Mouse (Mus musculus) heart, embryonic 14.5 days (tissue): ENCODE results near the gene H2afj. TPM values are rescaled to one million over a fixed set of nuclear protein-coding genes. Genes with fewer than 3 reads are reported as not detected.
A peak's percentile ranks its signal among the peaks of the same experiment; 100 is the strongest.

Experiments used
- ATAC-seq: fragments of 200-750 bp; cut with Nextera tagmentation; 2 replicates; pipeline ENCODE4 v1.8.0; 2017; ENCODE audit warnings: low read depth, moderate TSS enrichment; ENCODE audit not compliant: insufficient number of reproducible peaks, insufficient read depth, low FRiP score
- H3K27ac ChIP-seq, 2 experiments: fragments of 200-500 bp in 1 of 2; fragments of 300-500 bp in 1 of 2; sonication (generic) in 1 of 2; replicated peaks in 1 of 2; 2 replicates each; pipeline ENCODE4 v1.5.1; 2012 to 2014; ENCODE audit warnings: low read depth in 2 of 2, low read length in 2 of 2, control low read depth in 1 of 2, mild to moderate bottlenecking in 1 of 2, mixed read lengths in 1 of 2; ENCODE audit not compliant: control insufficient read depth in 1 of 2, insufficient read depth in 1 of 2
- H3K27me3 ChIP-seq: fragments of 300-500 bp; sonication (generic); 2 replicates; pipeline ENCODE4 v1.6.1; 2014; ENCODE audit warnings: mild to moderate bottlenecking, low read length, control low read depth; ENCODE audit not compliant: control insufficient read depth, insufficient read depth
- H3K36me3 ChIP-seq: fragments of 300-500 bp; sonication (generic); 2 replicates; pipeline ENCODE4 v1.6.1; 2014; ENCODE audit warnings: mild to moderate bottlenecking, control low read depth, low read length, mixed read lengths; ENCODE audit not compliant: control insufficient read depth, insufficient read depth
- H3K4me1 ChIP-seq, 2 experiments: fragments of 200-500 bp in 1 of 2; fragments of 300-500 bp in 1 of 2; sonication (generic) in 1 of 2; 2 replicates each; pipeline ENCODE4 v1.6.1; 2012 to 2014; ENCODE audit warnings: low read length in 2 of 2, control low read depth in 1 of 2, mixed read lengths in 1 of 2; ENCODE audit not compliant: control insufficient read depth in 2 of 2, insufficient read depth in 2 of 2
- H3K4me2 ChIP-seq: fragments of 300-500 bp; sonication (generic); 2 replicates; pipeline ENCODE4 v1.6.1; 2014; ENCODE audit warnings: mild to moderate bottlenecking, low read length
- H3K4me3 ChIP-seq, 2 experiments: fragments of 200-500 bp in 1 of 2; fragments of 300-500 bp in 1 of 2; sonication (generic) in 1 of 2; 2 replicates each; pipeline ENCODE4 v1.5.1; 2012 to 2014; ENCODE audit warnings: low read length in 2 of 2, mild to moderate bottlenecking in 2 of 2, control low read depth in 1 of 2, low read depth in 1 of 2, moderate library complexity in 1 of 2; ENCODE audit not compliant: control insufficient read depth in 1 of 2, insufficient read depth in 1 of 2
- H3K9ac ChIP-seq: fragments of 300-500 bp; sonication (generic); 2 replicates; pipeline ENCODE4 v1.6.1; 2014; ENCODE audit warnings: mild to moderate bottlenecking, low read length
- H3K9me3 ChIP-seq: fragments of 300-500 bp; sonication (generic); 2 replicates; pipeline ENCODE4 v1.6.1; 2016; ENCODE audit warnings: low read length, control low read depth; ENCODE audit not compliant: control insufficient read depth
- WGBS: fragments of 180-500 bp; shearing (Covaris S2); extraction: QIAGEN DNeasy Blood & Tissue Kit; methylation state at CpG from one replicate; pipeline ENCODE4 v1.1.7; 2014; 5-methylcytosine and 5-hydroxymethylcytosine counted together
- microRNA-seq: library from miRNA; unstranded; fragments of <30 nt; microRNA quantifications from one replicate; pipeline ENCODE4, GENCODE M21; 2016
- polyA plus RNA-seq: library from polyadenylated mRNA; unstranded; fragments of >200 nt; fragmentation: Nextera tagmentation; extraction: Ambion mirVana; gene quantifications from 2 replicates; pipeline ENCODE4 v1.2.1, GENCODE M21; 2014

The H2afj gene
- polyA plus RNA-seq, 1 experiment from 2014 or later = 71.4 TPM

DNA sequence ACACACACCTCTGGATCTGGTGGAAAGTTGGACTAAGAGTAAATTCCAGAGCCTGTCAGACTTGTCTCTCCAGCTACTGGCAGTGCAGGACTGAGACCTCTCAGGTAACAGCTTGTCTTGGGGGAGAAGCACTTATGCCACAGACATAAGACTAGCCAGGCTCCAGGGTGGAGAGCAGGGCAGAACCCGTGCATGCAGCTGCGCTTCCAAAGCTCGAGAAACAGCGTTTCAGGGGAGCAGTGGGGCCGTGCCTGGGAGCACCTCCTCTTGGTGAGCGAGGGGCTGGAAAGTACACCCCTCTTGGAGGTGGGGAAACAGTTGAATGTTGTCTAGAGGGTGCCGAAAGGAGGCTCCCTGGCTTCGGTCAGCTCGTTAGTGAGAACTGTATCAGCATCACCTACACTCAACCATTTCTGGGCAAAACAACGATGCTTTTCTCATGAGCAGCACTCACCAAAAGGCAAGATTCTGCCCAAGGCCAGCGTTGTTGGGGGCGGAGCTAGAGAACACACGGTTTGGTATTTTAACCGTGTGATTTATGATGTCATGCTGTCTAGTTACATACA lies 48.1 kb downstream of the H2afj start:
- H3K27me3 ChIP-seq = no peaks in the 10 kb centered on the region
- H3K4me3 ChIP-seq = peak overlapping the region; percentile 38 to 48
- peak overlapping the region; percentile 65 for H3K4me2 ChIP-seq
- H3K27ac ChIP-seq = peak overlapping the region; percentile 85 to 89
- peak overlapping the region; percentile 70 for H3K9ac ChIP-seq
- H3K9me3 ChIP-seq = no peaks in the 10 kb centered on the region
- WGBS = 15% methylated on average over 14 of the region's 14 CpGs
- peaks cover 33 to 46% of the 10 kb centered on the region in 2 experiments for H3K4me1 ChIP-seq
- H3K36me3 ChIP-seq = no peaks in the 10 kb centered on the region
- peak; percentile 26; the same call in 1 of the 2 replicates for ATAC-seq

GRCm38 (mm10) chr6:136857186-136857872 lies 49.3 kb downstream of the H2afj start, which contains the start of gene Art4:
TSS of gene Art4 (minus strand) at chr6:136857733.
- H3K36me3 ChIP-seq = no peaks in the 10 kb centered on the region
- H3K4me1 ChIP-seq = peaks cover 33 to 46% of the 10 kb centered on the region in 2 experiments
- H3K4me2 ChIP-seq = peak within 1 kb of the TSS; percentile 65
- peak within 1 kb of the TSS; percentile 70 for H3K9ac ChIP-seq
- H3K9me3 ChIP-seq = no peaks in the 10 kb centered on the region
- WGBS = 10% methylated on average over 18 of the region's 18 CpGs
- H3K4me3 ChIP-seq = peak within 1 kb of the TSS; percentile 36 to 38
- ATAC-seq = peak; percentile 68
- H3K27ac ChIP-seq = peak within 1 kb of the TSS; percentile 89 to 93
- H3K27me3 ChIP-seq = no peaks in the 10 kb centered on the region

DNA sequence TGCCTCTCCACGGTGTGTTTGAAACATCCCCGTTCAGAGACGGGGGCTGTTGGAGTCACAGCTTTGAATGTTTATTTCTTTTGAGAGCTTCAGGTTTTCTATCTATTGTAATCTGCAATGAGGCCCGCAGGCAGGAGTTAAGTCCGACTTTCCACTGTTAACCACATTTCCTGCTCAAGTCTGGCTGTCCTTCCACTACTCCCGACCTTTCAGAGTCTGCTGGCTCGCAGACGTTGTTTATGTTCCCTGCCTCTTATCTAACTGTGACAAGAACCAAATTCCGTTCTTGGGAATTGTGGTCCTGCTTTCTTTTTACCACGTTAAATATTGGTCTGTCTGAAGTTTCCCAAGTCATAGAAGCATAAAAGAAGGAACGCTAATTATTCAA lies 49.8 kb downstream of the H2afj start:
- H3K9ac ChIP-seq = peak overlapping the region; percentile 70
- no peaks in the 10 kb centered on the region for H3K9me3 ChIP-seq
- H3K36me3 ChIP-seq = no peaks in the 10 kb centered on the region
- WGBS = 6% methylated on average over 11 of the region's 11 CpGs
- ATAC-seq = peak; percentile 66
- peak overlapping the region; percentile 36 to 38 for H3K4me3 ChIP-seq
- peak overlapping the region; percentile 65 for H3K4me2 ChIP-seq
- peaks cover 31 to 44% of the 10 kb centered on the region in 2 experiments for H3K4me1 ChIP-seq
- peak overlapping the region; percentile 89 to 93 for H3K27ac ChIP-seq
- H3K27me3 ChIP-seq = no peaks in the 10 kb centered on the region

DNA sequence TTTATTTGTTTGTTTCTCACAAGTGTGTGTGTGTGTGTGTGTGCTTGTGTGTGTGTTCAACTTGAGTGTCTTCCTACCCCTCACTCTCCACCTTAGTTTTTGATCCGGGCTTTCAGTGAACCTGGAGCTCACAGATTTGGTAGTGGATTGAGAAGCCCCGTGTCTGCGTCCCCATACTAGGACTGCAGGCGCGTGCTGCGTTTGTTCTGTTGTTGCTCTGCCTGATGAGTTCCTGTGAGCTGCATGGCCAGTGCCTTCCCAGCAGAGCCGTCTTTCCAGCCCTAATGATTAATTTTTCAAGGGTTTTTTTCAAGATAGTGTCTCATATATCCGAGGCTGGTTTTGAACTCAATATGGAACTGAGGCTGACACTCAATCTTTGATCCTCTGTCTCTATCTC lies 50.4 kb downstream of the H2afj start:
- 36% methylated on average over 8 of the region's 8 CpGs for WGBS
- ATAC-seq = no peak
- no peaks in the 10 kb centered on the region for H3K9me3 ChIP-seq
- peaks cover 31 to 44% of the 10 kb centered on the region in 2 experiments for H3K4me1 ChIP-seq
- peak overlapping the region; percentile 22; the same call in 1 of the 2 replicates for H3K9ac ChIP-seq
- peak overlapping the region; percentile 65 for H3K4me2 ChIP-seq
- H3K27me3 ChIP-seq = no peaks in the 10 kb centered on the region
- no peaks in the 10 kb centered on the region for H3K36me3 ChIP-seq
- 0 out of 4 replicates have a peak overlapping the region, but pooled peaks of 1 of the 2 experiments have one; percentile 38 for H3K4me3 ChIP-seq
- H3K27ac ChIP-seq = peak overlapping the region; percentile 48 to 93

Small RNA genes within 50 kb of the gene (microRNA-seq; reads per million reads assigned to microRNA genes)
- gene Gm44364 = not detected

Other genes starting within 250 kb of the H2afj start
- 6.6 and 7.6 TPM in 2 replicates for gene Plbd1, start 146.3 kb upstream of the H2afj start, polyA plus RNA-seq
- gene Gucy2c, start 26.5 kb upstream of the H2afj start, polyA plus RNA-seq = not detected in 2 replicates
- gene Hist4h4, start 3.8 kb upstream of the H2afj start, polyA plus RNA-seq = 0.20 and 0.35 TPM in 2 replicates
- gene BC049715, start 19.4 kb downstream of the H2afj start, polyA plus RNA-seq = 1.1 and 2.3 TPM in 2 replicates
- gene Wbp11, start 20.0 kb downstream of the H2afj start, polyA plus RNA-seq = 67.7 and 69.5 TPM in 2 replicates
- gene Smco3, start 27.2 kb downstream of the H2afj start, polyA plus RNA-seq = not detected in 2 replicates
- 9.5 and 11.2 TPM in 2 replicates for gene Art4, start 49.5 kb downstream of the H2afj start, polyA plus RNA-seq
- gene Mgp, start 67.6 kb downstream of the H2afj start, polyA plus RNA-seq = 457 and 563 TPM in 2 replicates
- gene Erp27, start 113.9 kb downstream of the H2afj start, polyA plus RNA-seq = 0.93 and 1.7 TPM in 2 replicates
- 0.23 TPM in 1 of 2 replicates, not detected in the other for gene Pde6h, start 115.6 kb downstream of the H2afj start, polyA plus RNA-seq
- 86.1 and 88.6 TPM in 2 replicates for gene Arhgdib, start 133.7 kb downstream of the H2afj start, polyA plus RNA-seq